ENCODE assay signal across 24 mouse cellular contexts in the genomic region with DNA sequence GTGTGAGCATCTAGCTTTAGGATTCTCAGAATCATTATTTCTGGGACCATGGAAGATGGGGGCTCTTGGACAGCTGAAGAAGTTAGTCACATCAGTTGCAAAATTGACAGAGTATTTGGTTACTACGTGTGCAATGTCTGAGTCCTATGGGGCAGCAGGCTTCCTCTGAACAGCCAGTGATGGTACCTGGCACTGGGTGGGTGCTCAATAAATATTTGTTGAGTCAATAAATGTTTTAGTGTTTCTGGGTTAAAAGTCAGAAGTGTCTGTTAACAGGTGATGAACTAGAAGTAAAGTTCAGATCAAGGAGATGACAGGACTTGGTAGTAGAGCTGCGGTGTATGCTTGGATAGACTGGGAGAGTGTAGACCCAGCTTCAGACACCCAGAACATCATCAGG. TPM values are rescaled to one million over a fixed set of nuclear protein-coding genes. Genes with fewer than 3 reads are reported as not detected.
"Had no signal": no experiment of that assay in that cellular context is flagged by ENCODE, and none has a peak within 500 bp of the region (broad histone marks: within the 10 kb centered on the region; RNA-seq: fewer than 3 reads in every experiment).

No protein-coding gene starts in this region.

- H3K9me3 ChIP-seq: heart, embryonic 10.5 days; heart, embryonic 12.5 days; hindbrain, embryonic 10.5 days; hindbrain, embryonic 12.5 days; intestine, embryonic 15.5 days; limb, embryonic 10.5 days; limb, embryonic 12.5 days had no signal

- DNase-seq: gastrocnemius, adult 2 months; gastrocnemius, postnatal 10 days; gastrocnemius, postnatal 25 days; heart, adult 18-20 months; heart, postnatal 10 days; heart, postnatal 4 days; kidney, adult 18-20 months; kidney, adult 8-10 months; kidney, postnatal 10 days; kidney, postnatal 25 days; kidney, postnatal 4 days had no signal

- H3K27ac ChIP-seq: gastrocnemius, adult 2 months; heart, embryonic 10.5 days; hindbrain, embryonic 10.5 days; hindbrain, embryonic 12.5 days; hindbrain, embryonic 14.5 days; intestine, embryonic 15.5 days; layer of hippocampus, adult 2 months; left cerebral cortex, adult 2 months; limb, embryonic 10.5 days; limb, embryonic 12.5 days had no signal

- H3K27me3 ChIP-seq: heart, embryonic 12.5 days; hindbrain, embryonic 12.5 days; intestine, embryonic 15.5 days; limb, embryonic 12.5 days had no signal

- H3K9ac ChIP-seq: heart, embryonic 12.5 days; hindbrain, embryonic 12.5 days; hindbrain, embryonic 14.5 days; intestine, embryonic 15.5 days; limb, embryonic 12.5 days had no signal

- H3K4me2 ChIP-seq: heart, embryonic 12.5 days; hindbrain, embryonic 12.5 days; hindbrain, embryonic 14.5 days; intestine, embryonic 15.5 days; limb, embryonic 12.5 days had no signal

- H3K36me3 ChIP-seq: heart, embryonic 10.5 days; heart, embryonic 12.5 days; hindbrain, embryonic 10.5 days; hindbrain, embryonic 12.5 days; intestine, embryonic 15.5 days; limb, embryonic 10.5 days; limb, embryonic 12.5 days had no signal

- ATAC-seq: hindbrain, embryonic 16.5 days; inflammation-experienced regulatory T-cells, adult 6 months; intestine, embryonic 15.5 days; intestine, postnatal 0 days had no signal

- H3K4me1 ChIP-seq: hindbrain, embryonic 10.5 days; hindbrain, embryonic 12.5 days; intestine, embryonic 15.5 days; limb, embryonic 10.5 days; limb, embryonic 12.5 days had no signal

- H3K4me3 ChIP-seq: gastrocnemius, adult 2 months; heart, embryonic 10.5 days; heart, embryonic 12.5 days; hindbrain, embryonic 10.5 days; hindbrain, embryonic 12.5 days; intestine, embryonic 15.5 days; layer of hippocampus, adult 2 months; left cerebral cortex, adult 2 months; limb, embryonic 10.5 days; limb, embryonic 12.5 days had no signal

RNA-seq across cellular contexts. Expression of gene Hsd11b1, which starts 23.7 kb away (rescaled TPM):
- polyA plus RNA-seq: hindbrain, embryonic 10.5 days; hindbrain, embryonic 14.5 days; limb, embryonic 10.5 days had no signal
